Mouse (Mus musculus): Measurements from ENCODE around the gene Hoxd12.

DNA sequence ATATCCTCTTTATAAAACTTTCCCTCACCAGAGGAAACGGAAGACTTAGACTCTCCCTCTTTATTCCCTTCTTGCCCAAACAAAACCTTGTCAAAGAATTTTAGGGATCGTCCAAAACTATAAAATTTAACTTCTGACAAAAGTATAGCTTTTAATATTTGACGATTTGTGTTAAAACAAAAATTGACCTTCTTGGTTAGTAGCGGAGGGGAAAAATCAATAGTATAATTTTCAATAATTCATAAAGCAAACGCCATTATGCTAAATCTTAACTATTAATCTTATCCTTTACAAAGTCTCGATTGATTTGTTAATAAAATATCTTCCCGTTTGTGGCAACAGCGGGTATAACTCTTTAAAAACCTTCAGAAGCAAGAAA lies 15.5 kb downstream of the Hoxd12 start:
- no peak for TF ChIP-seq POLR2A (IDR thresholded peaks at IDR 0.05; ENCODE audit: borderline replicate concordance, control insufficient read depth, low read depth, low read length)
- TF ChIP-seq CTCF (IDR thresholded peaks at IDR 0.05; ENCODE audit: control insufficient read depth, insufficient read depth, low read length), result no peak
